Mouse (Mus musculus): ENCODE data around the gene Rundc3b.
A peak's percentile ranks its signal among the peaks of the same experiment; 100 is the strongest.

Gene Rundc3b

DNA sequence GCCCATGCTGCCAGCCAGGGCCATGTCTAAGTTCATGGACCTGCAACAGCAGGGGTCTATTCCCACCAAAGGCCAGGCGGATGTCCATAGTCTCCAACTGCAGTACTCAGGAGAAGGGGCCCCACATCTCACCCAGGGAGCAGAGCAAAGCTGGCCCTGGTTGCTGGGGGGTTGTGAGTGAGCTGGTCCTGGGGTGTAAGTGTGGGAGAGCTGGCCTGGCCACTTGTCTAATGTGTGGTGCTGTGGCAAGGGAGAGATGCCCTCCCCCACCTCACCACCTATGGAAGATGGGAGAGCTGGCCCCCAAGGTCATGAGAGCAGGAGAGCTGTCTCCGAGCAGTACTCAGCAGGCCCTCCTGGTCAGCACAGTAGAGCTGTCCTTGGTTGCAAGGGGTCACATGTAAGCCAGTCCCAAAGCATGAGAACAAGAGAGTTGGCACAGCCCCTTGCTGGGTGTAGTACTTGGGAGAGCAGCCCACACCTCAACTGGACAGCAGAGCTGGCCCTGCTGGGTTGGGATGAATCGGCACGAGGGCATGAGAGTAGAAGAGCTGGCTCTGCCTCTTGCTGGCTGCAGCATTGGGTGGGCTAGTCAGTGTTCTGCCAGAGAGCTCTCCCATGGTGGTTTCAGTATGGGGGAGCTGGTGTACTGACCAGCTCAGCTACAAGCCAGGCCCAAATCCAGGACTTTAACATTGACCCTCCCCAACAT, 134.6 kb downstream of the Rundc3b start:
- DNase-seq, result peak; percentile 64

- DNase-seq, result no peak
These were observed 166.2 kb downstream of the Rundc3b start for GRCm38 (mm10) chr5:8456561-8456960.

DNA sequence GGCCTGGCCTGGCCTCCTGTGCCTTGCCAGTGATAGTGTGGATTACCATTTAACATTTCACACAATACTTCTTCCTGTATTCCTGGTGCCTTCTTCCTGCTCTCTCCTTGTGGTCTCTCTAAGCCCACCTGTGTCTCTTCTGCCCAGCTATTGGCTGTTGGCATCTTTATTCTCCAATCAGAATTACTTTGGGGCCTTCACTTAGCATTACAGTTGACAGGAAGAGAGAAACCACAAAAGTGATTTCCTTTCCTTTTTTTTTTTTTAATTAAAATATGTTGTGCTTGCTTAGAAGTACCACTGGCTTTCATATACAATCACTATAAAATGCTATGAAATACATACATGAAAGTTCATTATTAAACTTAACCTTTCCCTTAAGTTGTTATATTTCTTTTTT, 167.2 kb downstream of the Rundc3b start:
- no peak for DNase-seq
